24 mouse cellular contexts compared by ENCODE assay signal in genomic region chr12:78170178-78170577, GRCm38 (mm10). TPM values are rescaled to one million over a fixed set of nuclear protein-coding genes. Genes with fewer than 3 reads are reported as not detected.
"Had no signal": no experiment of that assay in that cellular context is flagged by ENCODE, and none has a peak within 500 bp of the region (broad histone marks: within the 10 kb centered on the region; RNA-seq: fewer than 3 reads in every experiment).

No protein-coding gene starts in this region.

- H3K27ac ChIP-seq: lung, embryonic 15.5 days; macrophage; midbrain, embryonic 13.5 days; midbrain, embryonic 15.5 days; neural tube, embryonic 12.5 days; stomach, embryonic 15.5 days; stomach, postnatal 0 days had no signal

- H3K4me3 ChIP-seq: lung, embryonic 15.5 days; megakaryocyte, embryonic 14.5 days; midbrain, embryonic 13.5 days; midbrain, embryonic 15.5 days; neural tube, embryonic 12.5 days; stomach, embryonic 15.5 days had no signal

- ATAC-seq: liver, postnatal 0 days; lung, postnatal 0 days; midbrain, embryonic 13.5 days; midbrain, embryonic 15.5 days had no signal

- H3K4me2 ChIP-seq: lung, embryonic 15.5 days; midbrain, embryonic 11.5 days; midbrain, embryonic 13.5 days; midbrain, embryonic 15.5 days; neural tube, embryonic 12.5 days; stomach, embryonic 15.5 days had no signal

- H3K4me1 ChIP-seq: lung, embryonic 15.5 days; megakaryocyte, embryonic 14.5 days; midbrain, embryonic 13.5 days; midbrain, embryonic 15.5 days; neural tube, embryonic 12.5 days; stomach, embryonic 15.5 days had no signal

- H3K27me3 ChIP-seq: lung, embryonic 15.5 days; midbrain, embryonic 13.5 days; midbrain, embryonic 15.5 days; neural tube, embryonic 12.5 days; stomach, embryonic 15.5 days had no signal

- H3K36me3 ChIP-seq: lung, embryonic 15.5 days; midbrain, embryonic 13.5 days; midbrain, embryonic 15.5 days; neural tube, embryonic 12.5 days; stomach, embryonic 15.5 days had no signal

- H3K9ac ChIP-seq: liver, postnatal 0 days; lung, embryonic 15.5 days; midbrain, embryonic 13.5 days; midbrain, embryonic 15.5 days; neural tube, embryonic 12.5 days; stomach, embryonic 15.5 days had no signal

- DNase-seq: liver, postnatal 0 days; lung, adult 2 months; lung, postnatal 14 days; lung, postnatal 36 days; right cerebral cortex, postnatal 14 days; thymus, adult 2 months; thymus, postnatal 25 days; thymus, postnatal 4 days had no signal

- H3K9me3 ChIP-seq: lung, embryonic 15.5 days; megakaryocyte, embryonic 14.5 days; midbrain, embryonic 13.5 days; midbrain, embryonic 15.5 days; neural tube, embryonic 12.5 days; stomach, embryonic 15.5 days had no signal

RNA-seq across cellular contexts. Expression of gene Gm6657, which starts 23.9 kb away (rescaled TPM):
- total RNA-seq: midbrain, postnatal 0 days; monocyte, adult 5-6 weeks; neutrophil, adult 5-6 weeks had no signal
- polyA plus RNA-seq: liver, postnatal 0 days; lung, adult 2 months; lung, embryonic 15.5 days; lung, postnatal 0 days; macrophage; midbrain, embryonic 11.5 days; midbrain, embryonic 13.5 days; midbrain, embryonic 15.5 days; midbrain, postnatal 0 days; neural tube, embryonic 12.5 days; neural tube, embryonic 14.5 days; spleen, adult 2 months; stomach, embryonic 15.5 days; stomach, postnatal 0 days; thymus, adult 2 months; urinary bladder, adult 2 months had no signal
